Mouse (Mus musculus): ENCODE results near the gene Arhgdig. TPM values are rescaled to one million over a fixed set of nuclear protein-coding genes. Genes with fewer than 3 reads are reported as not detected.

The Arhgdig gene
- total RNA-seq, 1 experiment from 2014 or later, result not detected

GRCm38 (mm10) chr17:26151886-26152630, 55.5 kb downstream of the Arhgdig start:
- no peak for ATAC-seq (ENCODE audit: extremely low read depth, insufficient number of reproducible peaks, low FRiP score, poor library complexity, severe bottlenecking)

Other genes with a start within 250 kb of the Arhgdig start
- 9.2 and 10.2 TPM in 2 replicates for gene Capn15, start 222.0 kb downstream of the Arhgdig start, total RNA-seq (2017)
- gene Rab11fip3, start 138.2 kb downstream of the Arhgdig start, total RNA-seq (2017), result 2.8 and 3.7 TPM in 2 replicates
- gene Decr2, start 117.4 kb downstream of the Arhgdig start, total RNA-seq (2017), result 5.0 and 5.5 TPM in 2 replicates
- 2.7 TPM in 1 of 2 replicates, not detected in the other for gene Nme4, start 112.2 kb downstream of the Arhgdig start, total RNA-seq (2017)
- 15.5 and 17.3 TPM in 2 replicates for gene Tmem8, start 94.5 kb downstream of the Arhgdig start, total RNA-seq (2017)
- 10.7 and 19.7 TPM in 2 replicates for gene Mrpl28, start 84.3 kb downstream of the Arhgdig start, total RNA-seq (2017)
- gene Axin1, start 69.1 kb downstream of the Arhgdig start, total RNA-seq (2017), result 152 and 244 TPM in 2 replicates
- gene Pdia2, start 8.7 kb downstream of the Arhgdig start, total RNA-seq (2017), result not detected in 2 replicates
- gene Rgs11, start 4.8 kb downstream of the Arhgdig start, total RNA-seq (2017), result 1.5 and 3.6 TPM in 2 replicates
- 17.6 and 18.3 TPM in 2 replicates for gene Fam234a, start 36.5 kb upstream of the Arhgdig start, total RNA-seq (2017)
- gene Luc7l, start 45.1 kb upstream of the Arhgdig start, total RNA-seq (2017), result 99.0 and 102 TPM in 2 replicates
- 0.12 and 0.49 TPM in 2 replicates for gene Neurl1b, start 207.0 kb upstream of the Arhgdig start, total RNA-seq (2017)